Mouse (Mus musculus): ENCODE data around the gene Cabp1. TPM values are rescaled to one million over a fixed set of nuclear protein-coding genes. Genes with fewer than 3 reads are reported as not detected.

Gene Cabp1
- polyA plus RNA-seq, 1 experiment from 2014 or later: not detected

DNA sequence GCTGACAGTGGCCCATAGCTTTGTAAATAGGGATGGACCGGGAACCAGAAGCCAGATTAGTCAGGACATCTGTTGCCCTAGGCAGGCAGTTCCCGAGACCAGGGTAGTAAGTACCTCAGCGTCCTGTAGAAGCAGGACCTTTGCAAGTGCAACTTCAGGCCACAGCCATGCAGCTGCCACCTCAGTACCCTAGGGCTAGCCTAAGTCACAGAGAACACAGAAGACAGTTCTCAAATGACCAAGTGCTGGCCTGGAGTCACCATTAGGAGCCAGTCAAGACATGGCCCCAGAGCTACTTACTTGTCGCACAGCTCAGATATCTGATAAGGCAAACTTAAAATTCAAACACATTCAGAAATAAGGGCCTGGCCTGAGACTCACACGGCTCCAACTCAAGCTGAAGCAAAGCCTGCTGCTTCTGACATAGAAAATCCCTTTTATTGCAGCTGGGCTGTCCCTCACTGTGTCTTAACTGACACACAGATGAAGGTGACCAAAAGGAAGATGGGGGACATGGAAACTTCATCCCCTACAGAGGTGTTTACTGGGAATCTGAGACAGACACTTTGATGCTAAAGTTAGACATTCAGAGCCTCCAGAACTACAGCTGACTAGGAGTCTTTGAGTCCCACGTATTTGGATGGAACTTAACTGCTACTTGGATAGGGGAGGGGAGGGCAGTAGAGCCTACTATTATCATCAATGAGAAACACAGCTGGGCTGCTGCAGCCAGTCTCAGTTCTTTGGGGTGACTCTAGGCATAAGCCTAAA lies 48.0 kb downstream of the Cabp1 start:
- no peaks in the 10 kb centered on the region for H3K9me3 ChIP-seq (ENCODE audit: low read length)
- DNase-seq (no peak), ATAC-seq (no peak)
- peaks cover 46% of the 10 kb centered on the region for H3K36me3 ChIP-seq (replicated peaks; ENCODE audit: insufficient read depth, low read length)
- no peaks in the 10 kb centered on the region for H3K27me3 ChIP-seq (ENCODE audit: insufficient read depth, low read length)
- no peak overlapping the region for H3K4me2 ChIP-seq (ENCODE audit: low read depth, low read length)
- H3K4me3 ChIP-seq (ENCODE audit: low read depth, low read length): no peak overlapping the region
- H3K4me1 ChIP-seq (ENCODE audit: insufficient read depth): peaks cover 7% of the 10 kb centered on the region; the same call in 1 of the 2 replicates
- H3K27ac ChIP-seq (ENCODE audit: low read depth): no peak overlapping the region
- TF ChIP-seq CTCF (IDR thresholded peaks at IDR 0.05; ENCODE audit: low read depth) (no peak), EP300 (IDR thresholded peaks at IDR 0.05; ENCODE audit: low read depth) (no peak)
- no peak overlapping the region for H3K9ac ChIP-seq (replicated peaks)
- WGBS (ENCODE audit: insufficient replicate concordance): 80% methylated on average over 6 of the region's 6 CpGs

DNA sequence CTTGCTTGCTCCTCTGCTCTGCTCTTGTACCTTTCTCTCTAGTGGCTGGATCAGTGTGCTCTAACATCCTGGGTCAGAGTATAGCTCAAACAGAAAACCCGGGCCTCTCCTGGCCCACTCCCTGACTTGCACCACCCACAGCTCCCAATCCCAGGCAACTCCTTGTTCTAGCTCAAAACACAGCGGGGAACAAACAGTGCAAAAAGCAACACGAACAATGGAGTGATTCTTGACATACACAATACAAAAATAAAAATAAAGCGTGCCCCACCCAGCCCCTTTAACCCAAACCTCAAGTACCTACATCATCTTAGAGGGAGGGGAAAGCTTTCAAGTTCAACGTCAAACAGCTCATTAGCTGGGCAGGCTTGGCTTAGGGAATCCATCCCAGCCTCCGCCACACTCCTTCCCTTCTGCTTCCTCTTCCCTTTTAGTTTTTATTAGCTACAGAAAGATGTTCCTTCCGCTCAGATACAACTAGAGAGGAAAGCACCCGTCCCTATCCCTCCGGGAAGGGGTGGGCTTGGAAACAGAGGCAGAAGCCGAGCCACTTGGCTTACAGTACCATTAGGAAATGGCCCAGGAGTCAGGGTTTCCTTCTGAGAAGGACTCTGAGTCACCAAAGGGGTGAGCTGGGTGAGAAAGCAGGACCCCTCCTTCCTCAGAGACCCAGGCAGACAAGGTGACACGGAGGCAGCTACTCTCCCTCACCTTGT lies 48.8 kb downstream of the Cabp1 start:
- Histone ChIP-seq H3K36me3 (replicated peaks; ENCODE audit: insufficient read depth, low read length) (peaks cover 39% of the 10 kb centered on the region), H3K9me3 (ENCODE audit: low read length) (no peaks in the 10 kb centered on the region), H3K27me3 (ENCODE audit: insufficient read depth, low read length) (no peaks in the 10 kb centered on the region), H3K4me1 (ENCODE audit: insufficient read depth) (peaks cover under 1% of the 10 kb centered on the region; the same call in 1 of the 2 replicates), H3K27ac (ENCODE audit: low read depth) (no peak overlapping the region), H3K4me2 (ENCODE audit: low read depth, low read length) (no peak overlapping the region), H3K9ac (replicated peaks) (no peak overlapping the region), H3K4me3 (ENCODE audit: low read depth, low read length) (no peak overlapping the region)
- TF ChIP-seq EP300 (IDR thresholded peaks at IDR 0.05; ENCODE audit: low read depth) (no peak), CTCF (IDR thresholded peaks at IDR 0.05; ENCODE audit: low read depth) (no peak)
- no peak for ATAC-seq
- no peak for DNase-seq
- 74% methylated on average over 11 of the region's 11 CpGs for WGBS (ENCODE audit: insufficient replicate concordance)

DNA sequence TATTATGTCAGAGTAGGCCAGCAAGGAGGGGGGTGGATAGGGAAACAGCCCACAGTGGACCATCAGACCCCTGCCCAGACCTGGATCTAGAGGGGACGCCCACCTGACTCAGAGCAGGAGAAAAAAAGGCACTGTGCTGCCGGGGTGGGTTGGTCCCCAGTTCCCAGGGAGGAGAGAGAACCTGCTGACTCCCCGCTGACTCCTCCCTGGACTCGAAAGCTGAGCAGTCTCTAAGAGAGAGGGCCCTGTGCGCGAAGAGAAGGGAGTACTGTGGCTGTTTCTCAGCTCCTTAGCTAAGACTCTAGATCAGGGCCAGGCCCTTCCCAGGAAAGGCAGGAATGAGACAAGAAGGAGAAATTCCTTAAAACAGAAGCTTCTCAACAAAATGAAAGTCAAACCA lies 49.7 kb downstream of the Cabp1 start:
- Histone ChIP-seq H3K9ac (replicated peaks) (no peak overlapping the region), H3K27me3 (ENCODE audit: insufficient read depth, low read length) (no peaks in the 10 kb centered on the region), H3K27ac (ENCODE audit: low read depth) (no peak overlapping the region), H3K4me3 (ENCODE audit: low read depth, low read length) (no peak overlapping the region), H3K4me2 (ENCODE audit: low read depth, low read length) (no peak overlapping the region), H3K4me1 (ENCODE audit: insufficient read depth) (no peaks in the 10 kb centered on the region), H3K36me3 (replicated peaks; ENCODE audit: insufficient read depth, low read length) (peaks cover 34% of the 10 kb centered on the region), H3K9me3 (ENCODE audit: low read length) (no peaks in the 10 kb centered on the region)
- ATAC-seq (no peak), DNase-seq (no peak)
- no peak for TF ChIP-seq CTCF (IDR thresholded peaks at IDR 0.05; ENCODE audit: low read depth)
- no peak for TF ChIP-seq EP300 (IDR thresholded peaks at IDR 0.05; ENCODE audit: low read depth)
- 73% methylated on average over 6 of the region's 6 CpGs for WGBS (ENCODE audit: insufficient replicate concordance)

GRCm38 (mm10) chr5:115143552-115143951 lies 50.6 kb downstream of the Cabp1 start:
- H3K9me3 ChIP-seq (ENCODE audit: low read length): no peaks in the 10 kb centered on the region
- peaks cover 34% of the 10 kb centered on the region for H3K36me3 ChIP-seq (replicated peaks; ENCODE audit: insufficient read depth, low read length)
- H3K4me3 ChIP-seq (ENCODE audit: low read depth, low read length): no peak overlapping the region
- 78% methylated on average over 10 of the region's 10 CpGs for WGBS (ENCODE audit: insufficient replicate concordance)
- no peaks in the 10 kb centered on the region for H3K27me3 ChIP-seq (ENCODE audit: insufficient read depth, low read length)
- H3K9ac ChIP-seq (replicated peaks): no peak overlapping the region
- no peaks in the 10 kb centered on the region for H3K4me1 ChIP-seq (ENCODE audit: insufficient read depth)
- TF ChIP-seq EP300 (IDR thresholded peaks at IDR 0.05; ENCODE audit: low read depth) (no peak), CTCF (IDR thresholded peaks at IDR 0.05; ENCODE audit: low read depth) (no peak)
- no peak overlapping the region for H3K4me2 ChIP-seq (ENCODE audit: low read depth, low read length)
- H3K27ac ChIP-seq (ENCODE audit: low read depth): no peak overlapping the region
- no peak for DNase-seq
- ATAC-seq: no peak

DNA sequence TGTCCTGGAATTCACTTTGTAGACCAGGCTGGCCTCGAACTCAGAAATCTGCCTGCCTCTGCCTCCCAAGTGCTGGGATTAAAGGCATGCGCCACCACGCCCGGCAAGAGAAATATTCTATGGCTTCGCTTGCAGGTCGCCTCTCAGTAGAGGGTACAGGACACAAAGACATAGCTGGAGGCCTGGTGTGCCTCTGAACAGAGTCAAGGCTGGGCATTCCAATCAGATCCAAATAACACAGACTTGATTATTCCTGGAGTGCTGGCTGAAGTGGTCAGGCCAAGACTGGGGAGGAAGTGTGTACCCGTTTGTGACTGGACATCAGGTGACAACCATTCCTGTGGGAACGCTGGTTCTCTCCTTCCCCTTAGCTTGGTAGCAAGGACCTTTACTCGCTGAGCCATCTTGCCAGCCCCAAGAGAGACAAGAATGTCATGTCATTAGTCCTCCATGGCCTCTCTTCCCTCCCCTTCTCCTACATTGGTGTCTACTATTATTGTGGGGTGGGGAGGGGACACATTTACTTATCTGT lies 51.9 kb downstream of the Cabp1 start:
- Histone ChIP-seq H3K9me3 (ENCODE audit: low read length) (no peaks in the 10 kb centered on the region), H3K9ac (replicated peaks) (no peak overlapping the region), H3K4me3 (ENCODE audit: low read depth, low read length) (no peak overlapping the region), H3K4me1 (ENCODE audit: insufficient read depth) (no peaks in the 10 kb centered on the region), H3K4me2 (ENCODE audit: low read depth, low read length) (no peak overlapping the region), H3K36me3 (replicated peaks; ENCODE audit: insufficient read depth, low read length) (peaks cover 20% of the 10 kb centered on the region), H3K27me3 (ENCODE audit: insufficient read depth, low read length) (no peaks in the 10 kb centered on the region), H3K27ac (ENCODE audit: low read depth) (no peak overlapping the region)
- 82% methylated on average over 9 of the region's 9 CpGs for WGBS (ENCODE audit: insufficient replicate concordance)
- DNase-seq (no peak), ATAC-seq (no peak)
- TF ChIP-seq EP300 (IDR thresholded peaks at IDR 0.05; ENCODE audit: low read depth): no peak
- no peak for TF ChIP-seq CTCF (IDR thresholded peaks at IDR 0.05; ENCODE audit: low read depth)

- Histone ChIP-seq H3K9me3 (ENCODE audit: low read length) (no peaks in the 10 kb centered on the region), H3K27me3 (ENCODE audit: insufficient read depth, low read length) (no peaks in the 10 kb centered on the region), H3K4me2 (ENCODE audit: low read depth, low read length) (no peak overlapping the region), H3K27ac (ENCODE audit: low read depth) (no peak overlapping the region), H3K4me3 (ENCODE audit: low read depth, low read length) (no peak overlapping the region), H3K4me1 (ENCODE audit: insufficient read depth) (no peaks in the 10 kb centered on the region), H3K9ac (replicated peaks) (no peak overlapping the region), H3K36me3 (replicated peaks; ENCODE audit: insufficient read depth, low read length) (peaks cover 10% of the 10 kb centered on the region; the same call in 1 of the 2 replicates)
- WGBS (ENCODE audit: insufficient replicate concordance): 54% methylated on average over 3 of the region's 3 CpGs
- no peak for DNase-seq
- TF ChIP-seq CTCF (IDR thresholded peaks at IDR 0.05; ENCODE audit: low read depth) (no peak), EP300 (IDR thresholded peaks at IDR 0.05; ENCODE audit: low read depth) (no peak)
- ATAC-seq: no peak
These were observed 53.5 kb downstream of the Cabp1 start for GRCm38 (mm10) chr5:115140726-115141125.
